Mouse (Mus musculus) MEL (cell line): ENCODE data around the gene Sinhcaf.

Experiments used
- CHD1 ChIP-seq: IDR thresholded peaks from 2 replicates; pipeline ENCODE4 v1.6.1; 2012; ENCODE audit warnings: low read depth, mild to moderate bottlenecking, inconsistent platforms, low read length, improper control_type of control experiment
- CTCF ChIP-seq, 3 experiments: IDR thresholded peaks in 2 of 3; conservative IDR thresholded peaks in 1 of 3; 2 replicates each; pipeline ENCODE4 v1.5.1; 2011 to 2012; ENCODE audit warnings: low read length in 3 of 3, low read depth in 2 of 3, mild to moderate bottlenecking in 2 of 3, improper control_type of control experiment in 1 of 3, inconsistent platforms in 1 of 3, mixed read lengths in 1 of 3, moderate library complexity in 1 of 3; ENCODE audit not compliant: control insufficient read depth in 1 of 3, insufficient read depth in 1 of 3, poor library complexity in 1 of 3, severe bottlenecking in 1 of 3
- EP300 ChIP-seq, 2 experiments: IDR thresholded peaks; 2 replicates each; pipeline ENCODE4 v1.6.1; 2011; ENCODE audit warnings: improper control_type of control experiment in 2 of 2, low read length in 2 of 2, low read depth in 1 of 2, mild to moderate bottlenecking in 1 of 2
- ETS1 ChIP-seq: IDR thresholded peaks from 2 replicates; pipeline ENCODE4 v1.6.1; 2012; ENCODE audit warnings: low read depth, mild to moderate bottlenecking, inconsistent platforms, low read length, improper control_type of control experiment, moderate library complexity
- MAFK ChIP-seq: IDR thresholded peaks from 2 replicates; pipeline ENCODE4 v1.6.1; 2011; ENCODE audit warnings: low read depth, mild to moderate bottlenecking, low read length, improper control_type of control experiment, borderline replicate concordance
- POLR2A ChIP-seq, 2 experiments: IDR thresholded peaks; 2 replicates each; pipeline ENCODE4 v1.6.1; 2011 to 2012; ENCODE audit warnings: low read length in 2 of 2, mild to moderate bottlenecking in 2 of 2, control low read depth in 1 of 2, improper control_type of control experiment in 1 of 2, low read depth in 1 of 2, moderate library complexity in 1 of 2; ENCODE audit not compliant: control insufficient read depth in 1 of 2, insufficient read depth in 1 of 2, poor library complexity in 1 of 2
- SIN3A ChIP-seq: IDR thresholded peaks from 2 replicates; pipeline ENCODE4 v1.6.1; 2012; ENCODE audit warnings: low read length, improper control_type of control experiment, inconsistent platforms
- TBP ChIP-seq: IDR thresholded peaks from 2 replicates; pipeline ENCODE4 v1.8.0; 2011; ENCODE audit warnings: low read depth, low read length, improper control_type of control experiment
- UBTF ChIP-seq: IDR thresholded peaks from 2 replicates; pipeline ENCODE4 v1.6.1; 2012; ENCODE audit warnings: low read depth, mild to moderate bottlenecking, inconsistent platforms, low read length, improper control_type of control experiment, moderate library complexity, borderline replicate concordance; ENCODE audit not compliant: insufficient read depth
- USF1 ChIP-seq: IDR thresholded peaks from 2 replicates; pipeline ENCODE4 v1.6.1; 2014; ENCODE audit warnings: low read depth, mild to moderate bottlenecking, inconsistent platforms, low read length, improper control_type of control experiment, moderate library complexity
- ZNF384 ChIP-seq: IDR thresholded peaks from 2 replicates; pipeline ENCODE4 v1.6.1; 2012; ENCODE audit warnings: low read depth, mild to moderate bottlenecking, inconsistent platforms, low read length, improper control_type of control experiment

DNA sequence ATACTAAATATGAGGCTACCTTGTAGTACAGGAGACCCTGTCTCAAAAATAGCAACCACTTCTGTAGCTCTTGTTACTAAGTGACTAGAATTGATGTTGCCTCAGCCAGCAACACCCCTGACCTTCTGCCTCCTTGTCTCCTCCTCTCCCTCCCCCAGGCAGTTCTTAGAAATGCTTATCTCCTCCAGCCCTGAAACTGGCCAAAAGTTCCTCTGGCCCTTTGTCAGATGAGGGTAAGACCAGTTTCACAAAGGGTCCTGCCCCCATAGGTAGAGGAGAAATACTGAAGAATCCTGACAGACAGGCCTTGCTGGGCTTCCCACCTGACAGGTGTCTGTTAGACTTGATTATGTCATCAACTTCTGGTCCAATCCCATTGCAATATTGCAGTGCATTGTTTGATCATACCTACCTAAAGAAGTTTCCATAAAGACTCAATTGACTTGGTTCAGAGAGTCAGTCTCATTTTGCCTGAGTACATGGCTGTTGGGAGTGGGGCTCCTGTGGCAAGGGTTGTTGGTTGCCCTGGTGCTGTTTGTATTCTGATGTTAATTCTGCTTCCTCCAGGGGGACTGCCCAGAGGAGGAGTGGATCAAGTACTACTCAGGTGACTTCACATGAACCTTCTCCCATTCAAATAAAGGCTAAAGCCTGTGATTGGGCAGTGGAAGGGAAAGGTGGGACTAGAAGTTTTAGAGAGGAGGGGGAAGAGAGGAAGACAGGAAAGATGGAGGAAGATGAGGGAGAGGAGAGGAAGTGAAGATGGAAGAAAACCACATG lies 9.6 kb upstream of the Sinhcaf start:
- TF ChIP-seq POLR2A (IDR thresholded peaks at IDR 0.05; ENCODE audit: control insufficient read depth in 1 of 2, insufficient read depth in 1 of 2, low read depth in 1 of 2, low read length in 2 of 2, poor library complexity in 1 of 2) (no peak), UBTF (no peak), MAFK (no peak), CTCF (IDR thresholded peaks at IDR 0.05 in 2 of 3, conservative IDR thresholded peaks at IDR 0.05 in 1 of 3; ENCODE audit: control insufficient read depth in 1 of 3, insufficient read depth in 1 of 3, low read depth in 2 of 3, low read length in 3 of 3, poor library complexity in 1 of 3, severe bottlenecking in 1 of 3) (no peak), EP300 (IDR thresholded peaks at IDR 0.05; ENCODE audit: low read depth in 1 of 2, low read length in 2 of 2) (no peak), TBP (no peak), ZNF384 (no peak), USF1 (no peak), ETS1 (no peak), SIN3A (no peak), CHD1 (no peak)
